Mouse (Mus musculus) kidney, postnatal 0 days (tissue): ENCODE data around the gene Gm43638. TPM values are rescaled to one million over a fixed set of nuclear protein-coding genes. Genes with fewer than 3 reads are reported as not detected.

Source experiments
- ATAC-seq: fragments of 200-750 bp; cut with Nextera tagmentation; replicated peaks from 2 replicates; pipeline ENCODE4 v1.8.0; 2017; ENCODE audit warnings: low read depth, moderate number of reproducible peaks, moderate TSS enrichment, moderate library complexity; ENCODE audit not compliant: low FRiP score
- DNase-seq: peaks from one replicate; pipeline ENCODE4 v3.0.0-alpha.2; 2016; ENCODE audit warnings: low spot score
- H3K27ac ChIP-seq: fragments of 300-500 bp; sonication (generic); 2 replicates; pipeline ENCODE4 v1.5.1; 2014; ENCODE audit warnings: mild to moderate bottlenecking
- H3K27me3 ChIP-seq: fragments of 300-500 bp; sonication (generic); 2 replicates; pipeline ENCODE4 v1.6.1; 2014; ENCODE audit warnings: low read length, mixed read lengths; ENCODE audit not compliant: insufficient read depth
- H3K36me3 ChIP-seq: fragments of 300-500 bp; sonication (generic); 2 replicates; pipeline ENCODE4 v1.6.1; 2014; ENCODE audit warnings: low read length, mixed read lengths; ENCODE audit not compliant: insufficient read depth
- H3K4me1 ChIP-seq: fragments of 300-500 bp; sonication (generic); replicated peaks from 2 replicates; pipeline ENCODE4 v1.6.1; 2014; ENCODE audit warnings: antibody characterized with exemption, low read length, mixed read lengths; ENCODE audit not compliant: insufficient read depth
- H3K4me2 ChIP-seq: fragments of 300-500 bp; sonication (generic); 2 replicates; pipeline ENCODE4 v1.6.1; 2014; ENCODE audit warnings: mild to moderate bottlenecking, low read length, moderate library complexity, mixed read lengths
- H3K4me3 ChIP-seq: fragments of 300-500 bp; sonication (generic); replicated peaks from 2 replicates; pipeline ENCODE4 v1.5.1; 2014; ENCODE audit warnings: low read depth, low read length
- H3K9ac ChIP-seq: fragments of 300-500 bp; sonication (generic); 2 replicates; pipeline ENCODE4 v1.6.1; 2014; ENCODE audit warnings: low read depth, low read length
- H3K9me3 ChIP-seq: fragments of 300-500 bp; sonication (generic); replicated peaks from 2 replicates; pipeline ENCODE4 v1.6.1; 2016; ENCODE audit warnings: low read length, inconsistent platforms, mixed read lengths
- CTCF ChIP-seq: IDR thresholded peaks from 2 replicates; pipeline ENCODE4 v1.5.1; 2016; ENCODE audit warnings: antibody characterized with exemption, low read depth, mild to moderate bottlenecking, moderate library complexity
- WGBS: fragments of 180-500 bp; shearing (Covaris S2); extraction: QIAGEN DNeasy Blood & Tissue Kit; methylation state at CpG from one replicate; pipeline ENCODE4 v1.1.7; 2014; 5-methylcytosine and 5-hydroxymethylcytosine counted together
- polyA plus RNA-seq: library from polyadenylated mRNA; unstranded; fragments of >200 nt; fragmentation: Nextera tagmentation; extraction: Ambion mirVana; gene quantifications from 2 replicates; pipeline ENCODE4 v1.2.1, GENCODE M21; 2015

Gene Gm43638
- polyA plus RNA-seq, 1 experiment from 2014 or later = not detected

- no peak overlapping the region for H3K4me3 ChIP-seq
- ATAC-seq (no peak), DNase-seq (no peak)
- no peaks in the 10 kb centered on the region for H3K4me1 ChIP-seq
- no peaks in the 10 kb centered on the region for H3K27me3 ChIP-seq
- no peak overlapping the region for H3K27ac ChIP-seq
- no peak overlapping the region for H3K4me2 ChIP-seq
- H3K9me3 ChIP-seq = no peaks in the 10 kb centered on the region
- no peaks in the 10 kb centered on the region for H3K36me3 ChIP-seq
- TF ChIP-seq CTCF = no peak
- no peak overlapping the region for H3K9ac ChIP-seq
Observed at GRCm38 (mm10) chr5:87499341-87499740, 12.7 kb upstream of the Gm43638 start.

DNA sequence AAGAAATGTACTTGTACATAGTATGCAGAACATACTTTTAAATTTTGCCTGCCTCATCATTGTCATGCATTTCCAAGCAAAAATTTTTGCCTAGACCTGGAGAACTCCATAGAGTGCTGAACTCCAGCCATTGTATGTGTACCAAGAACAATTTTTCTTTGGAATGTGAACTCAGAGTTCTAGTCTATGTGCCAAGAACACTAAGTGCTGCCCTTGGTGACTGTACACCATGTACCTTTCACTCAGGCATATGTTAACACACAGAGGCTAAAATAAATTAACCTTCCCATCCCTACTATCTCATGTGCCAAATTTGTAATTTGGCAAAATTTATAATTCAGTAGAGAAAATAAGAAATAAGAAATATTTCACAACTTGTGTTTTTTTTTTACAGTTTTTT is 12.3 kb upstream of the Gm43638 start:
- TF ChIP-seq CTCF = no peak
- no peak overlapping the region for H3K27ac ChIP-seq
- no peak overlapping the region for H3K4me3 ChIP-seq
- no peaks in the 10 kb centered on the region for H3K9me3 ChIP-seq
- no peaks in the 10 kb centered on the region for H3K27me3 ChIP-seq
- no peak for DNase-seq
- no peak overlapping the region for H3K4me2 ChIP-seq
- no peaks in the 10 kb centered on the region for H3K36me3 ChIP-seq
- H3K4me1 ChIP-seq = no peaks in the 10 kb centered on the region
- no peak for ATAC-seq
- no peak overlapping the region for H3K9ac ChIP-seq

DNA sequence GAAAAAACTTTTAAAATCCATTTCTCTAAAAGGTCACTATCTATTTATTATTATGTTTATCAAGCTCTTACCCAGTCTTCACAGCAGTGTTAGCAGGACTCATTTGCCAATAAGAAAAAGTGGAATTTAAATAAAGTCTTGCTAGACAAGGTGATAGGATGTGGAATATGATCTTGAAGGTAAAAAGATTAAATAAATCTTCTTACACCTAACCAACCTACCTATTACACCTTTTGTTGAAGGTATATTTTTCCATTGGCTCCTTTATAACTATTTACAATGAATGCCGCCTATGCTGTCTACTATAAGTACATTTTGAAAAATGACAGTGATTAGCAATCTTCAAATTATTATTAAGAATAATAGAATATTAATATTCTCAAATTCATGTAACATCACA is 4.2 kb upstream of the Gm43638 start, which contains the start of gene Ugt2a1:
Gene Ugt2a1, minus strand, starts transcription at position 101 of the 400 bp plus-strand sequence.
- no peak within 1 kb of the TSS for H3K27ac ChIP-seq
- WGBS = 92% methylated on average over 1 of the region's 1 CpGs
- no peak within 1 kb of the TSS for H3K9ac ChIP-seq

DNA sequence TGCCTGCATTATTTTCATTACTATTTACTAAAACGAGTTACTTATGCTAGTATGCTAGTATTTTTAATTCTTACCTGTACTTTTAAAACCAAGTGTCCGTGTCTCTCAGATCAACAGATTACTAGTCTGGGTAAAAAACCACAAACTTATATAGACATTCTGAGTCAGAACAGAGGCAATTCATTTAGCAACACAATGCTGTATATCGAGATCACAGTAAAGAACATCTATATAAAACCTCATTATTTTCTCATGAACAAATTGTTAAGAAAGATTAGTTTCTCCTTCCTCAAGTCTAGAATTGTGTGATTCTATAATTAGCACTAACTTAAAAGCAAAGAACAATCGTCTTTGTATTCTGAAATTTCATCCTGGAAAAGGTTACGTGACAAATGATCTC is 4.4 kb downstream of the Gm43638 start, which contains the start of gene Ugt2a2:
Gene Ugt2a2, minus strand, starts transcription at position 101 of the 400 bp plus-strand sequence.
- Histone ChIP-seq H3K27ac (no peak within 1 kb of the TSS), H3K4me3 (no peak within 1 kb of the TSS), H3K27me3 (no peaks in the 10 kb centered on the region), H3K9me3 (no peaks in the 10 kb centered on the region), H3K4me1 (no peaks in the 10 kb centered on the region), H3K4me2 (no peak within 1 kb of the TSS), H3K36me3 (no peaks in the 10 kb centered on the region), H3K9ac (no peak within 1 kb of the TSS)
- no peak for ATAC-seq
- no peak for DNase-seq
- no peak for TF ChIP-seq CTCF
- 76% methylated on average over 5 of the region's 5 CpGs for WGBS

More for the DNA sequence above, 4.2 kb upstream of the Gm43638 start, which contains the start of gene Ugt2a1:
- no peak within 1 kb of the TSS for H3K4me3 ChIP-seq
- no peak for TF ChIP-seq CTCF
- DNase-seq = no peak
- no peaks in the 10 kb centered on the region for H3K4me1 ChIP-seq
- ATAC-seq = no peak
- no peak within 1 kb of the TSS for H3K4me2 ChIP-seq
- no peaks in the 10 kb centered on the region for H3K9me3 ChIP-seq
- H3K27me3 ChIP-seq = no peaks in the 10 kb centered on the region
- H3K36me3 ChIP-seq = no peaks in the 10 kb centered on the region

DNA sequence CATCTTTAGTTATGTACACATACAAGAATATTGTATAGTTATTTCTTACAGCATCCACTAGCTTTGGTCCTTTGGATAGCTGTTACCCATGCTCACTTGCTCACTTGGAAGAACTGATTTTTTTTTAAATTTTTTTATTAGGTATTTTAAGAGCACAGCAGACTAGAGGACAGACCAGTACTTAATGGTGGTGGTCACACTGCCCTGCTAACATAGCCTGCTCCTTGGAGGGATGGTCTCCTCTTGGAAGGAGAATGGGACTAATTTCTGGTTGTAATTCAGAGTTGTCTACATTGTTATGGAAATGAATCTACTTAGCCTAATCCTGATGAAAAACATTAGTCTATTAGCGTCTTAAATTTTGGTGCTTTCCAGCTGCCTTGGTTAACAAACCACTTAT is 27.8 kb downstream of the Gm43638 start:
- Histone ChIP-seq H3K27ac (no peak overlapping the region), H3K4me3 (no peak overlapping the region), H3K9me3 (no peaks in the 10 kb centered on the region), H3K9ac (no peak overlapping the region), H3K4me1 (no peaks in the 10 kb centered on the region), H3K4me2 (no peak overlapping the region), H3K27me3 (no peaks in the 10 kb centered on the region), H3K36me3 (no peaks in the 10 kb centered on the region)
- 49% methylated on average over 1 of the region's 1 CpGs for WGBS
- TF ChIP-seq CTCF = no peak
- no peak for DNase-seq
- ATAC-seq = no peak

DNA sequence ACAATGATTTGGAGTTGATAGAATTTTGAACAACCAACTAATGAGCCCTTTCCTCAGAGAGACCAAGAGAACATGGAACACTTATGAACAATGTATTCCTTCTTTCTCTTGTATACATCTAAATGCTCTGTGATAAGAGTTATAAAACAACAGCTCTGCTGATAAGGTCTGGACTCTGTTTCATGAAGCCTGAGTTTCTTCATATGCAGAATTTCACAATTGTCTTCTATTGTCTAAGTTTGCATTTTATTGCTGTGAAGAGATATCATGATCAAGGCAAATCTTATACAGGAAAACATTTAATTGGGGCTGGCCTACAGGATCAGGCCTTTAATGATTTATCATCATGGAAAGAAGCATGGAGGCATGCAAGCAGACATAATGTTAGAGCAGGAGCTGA is 28.9 kb downstream of the Gm43638 start:
- H3K27me3 ChIP-seq = no peaks in the 10 kb centered on the region
- no peak overlapping the region for H3K4me3 ChIP-seq
- H3K9ac ChIP-seq = no peak overlapping the region
- H3K4me2 ChIP-seq = no peak overlapping the region
- H3K4me1 ChIP-seq = no peaks in the 10 kb centered on the region
- no peak for TF ChIP-seq CTCF
- no peaks in the 10 kb centered on the region for H3K36me3 ChIP-seq
- no peak overlapping the region for H3K27ac ChIP-seq
- H3K9me3 ChIP-seq = no peaks in the 10 kb centered on the region
- no peak for ATAC-seq
- no peak for DNase-seq

GRCm38 (mm10) chr5:87456216-87456850 is 30.3 kb downstream of the Gm43638 start:
- Histone ChIP-seq H3K9me3 (no peaks in the 10 kb centered on the region), H3K9ac (no peak overlapping the region), H3K36me3 (no peaks in the 10 kb centered on the region), H3K4me2 (no peak overlapping the region), H3K27ac (no peak overlapping the region), H3K4me3 (no peak overlapping the region), H3K4me1 (no peaks in the 10 kb centered on the region), H3K27me3 (no peaks in the 10 kb centered on the region)
- ATAC-seq (no peak), DNase-seq (peak; percentile 8)
- TF ChIP-seq CTCF = no peak
- WGBS = 72% methylated on average over 3 of the region's 3 CpGs
